Mouse (Mus musculus) small intestine, adult 2 months (tissue): ENCODE data around the gene Wnk4.

ENCODE experiments used
- CTCF ChIP-seq: fragments of 200-500 bp; IDR thresholded peaks from 2 replicates; pipeline ENCODE4 v1.5.1; 2012; ENCODE audit warnings: low read depth, mild to moderate bottlenecking, control low read depth, inconsistent platforms, low read length, moderate library complexity, mixed read lengths; ENCODE audit not compliant: insufficient replicate concordance, insufficient read length; ENCODE audit errors: extremely low read depth
- POLR2A ChIP-seq: fragments of 200-500 bp; IDR thresholded peaks from 2 replicates; pipeline ENCODE4 v1.6.1; 2012; ENCODE audit warnings: low read depth, mild to moderate bottlenecking, control low read depth, inconsistent platforms, low read length, moderate library complexity

DNA sequence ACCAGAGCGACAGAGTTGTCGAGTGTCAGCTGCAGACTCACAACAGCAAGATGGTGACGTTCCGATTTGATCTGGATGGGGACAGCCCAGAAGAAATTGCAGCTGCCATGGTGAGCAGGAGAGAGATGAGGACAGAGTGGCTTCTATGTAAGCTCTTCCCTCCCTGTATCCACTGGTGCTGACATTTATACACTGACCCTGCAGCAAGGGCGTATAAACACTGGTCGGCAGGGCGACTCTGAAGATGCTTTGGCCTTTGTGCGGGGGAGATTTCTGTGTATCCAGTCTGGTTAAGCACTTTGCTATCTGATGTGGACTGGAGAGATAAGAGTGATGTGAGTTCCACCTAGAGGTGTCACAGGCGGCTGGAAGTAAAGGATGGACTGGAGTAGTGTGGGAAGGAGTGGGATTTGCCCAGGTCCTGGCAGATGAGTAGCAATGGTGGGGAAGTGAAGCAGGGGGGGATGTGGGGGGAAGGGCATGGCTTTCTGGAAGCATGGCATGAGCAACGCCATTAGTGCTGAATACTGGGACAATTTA lies 9.3 kb downstream of the Wnk4 start:
- no peak for TF ChIP-seq CTCF
- TF ChIP-seq POLR2A = no peak
